Mouse (Mus musculus): ENCODE data around the gene Fut11.
A peak's percentile ranks its signal among the peaks of the same experiment; 100 is the strongest.
"Not testable (repeated sequence)": the region's sequence is repeated elsewhere in the genome, so short reads cannot be mapped to it uniquely, and the experiment has no call there.

The Fut11 gene

DNA sequence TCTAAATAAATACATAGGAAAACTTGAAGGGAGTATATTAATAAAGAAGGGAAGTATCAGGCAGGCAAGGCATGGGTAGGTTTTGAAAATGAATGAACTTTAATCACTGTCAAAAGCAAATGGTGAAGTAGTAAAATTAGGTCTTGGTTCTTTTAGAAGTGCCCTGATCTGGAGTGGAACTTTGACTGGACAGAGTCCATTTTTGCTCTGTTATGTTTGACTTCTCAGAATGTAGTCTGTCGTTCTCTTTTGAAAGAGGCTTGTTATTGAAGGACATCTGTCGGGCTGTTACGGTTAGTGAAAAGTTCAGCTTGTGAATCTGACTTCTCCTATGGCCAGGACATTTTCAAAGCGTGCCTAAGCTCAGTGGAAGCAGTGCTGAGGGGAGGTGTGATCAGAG, 16.9 kb upstream of the Fut11 start:
- DNase-seq = no peak

DNA sequence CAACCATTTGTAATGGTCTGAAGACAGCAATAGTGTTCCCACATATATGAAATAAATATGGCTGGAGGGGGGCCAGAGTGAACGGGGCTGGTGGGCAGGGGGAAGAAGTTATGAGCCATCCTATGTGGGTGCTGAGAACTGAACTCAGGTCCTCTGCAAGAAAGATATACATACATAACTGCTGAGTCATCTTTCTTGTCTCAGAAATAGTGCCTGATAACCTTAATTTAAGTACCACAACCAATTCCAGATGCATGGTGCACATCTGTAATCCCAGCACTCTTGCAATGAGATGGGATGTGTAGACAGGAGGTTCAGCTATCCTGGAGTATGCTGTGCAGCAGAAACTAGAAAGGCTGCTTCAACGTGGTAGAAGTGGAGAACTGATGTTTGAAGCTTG, 13.0 kb upstream of the Fut11 start:
- DNase-seq = no peak

DNA sequence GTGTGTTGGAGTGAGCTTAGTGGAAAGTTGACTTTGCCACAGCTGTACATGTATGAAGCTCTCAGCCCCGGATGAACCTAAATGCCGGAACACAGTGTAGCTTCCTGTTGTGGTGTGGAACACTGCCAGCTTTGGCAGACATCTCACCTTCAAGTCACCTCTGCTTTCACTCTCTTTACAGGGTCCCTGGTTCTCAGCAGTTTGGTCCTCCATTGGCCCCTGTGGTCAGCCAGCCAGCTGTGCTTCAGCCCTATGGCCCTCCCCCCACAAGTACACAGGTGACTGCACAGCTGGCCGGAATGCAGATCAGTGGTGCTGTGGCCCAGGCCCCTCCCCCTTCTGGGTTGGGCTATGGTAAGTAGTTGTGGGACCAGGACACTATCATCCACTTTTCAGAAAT, 12.3 kb upstream of the Fut11 start:
- DNase-seq = no peak

DNA sequence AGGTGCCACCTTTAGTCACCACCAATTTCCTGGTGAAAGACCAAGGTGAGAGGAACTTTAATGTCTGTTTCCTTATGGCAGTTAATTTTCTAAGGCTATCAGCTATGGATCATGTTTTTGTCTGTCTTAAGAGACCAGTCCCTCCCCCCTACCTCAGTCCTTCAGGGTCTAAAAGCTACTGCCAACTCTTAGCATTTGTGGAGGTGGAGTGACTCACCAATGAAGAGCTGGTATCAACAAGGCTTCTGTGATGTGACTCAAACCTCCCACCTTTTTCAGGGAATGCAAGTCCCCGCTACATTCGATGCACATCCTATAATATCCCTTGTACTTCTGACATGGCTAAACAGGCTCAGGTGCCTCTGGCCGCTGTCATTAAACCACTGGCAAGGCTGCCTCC, 8.2 kb upstream of the Fut11 start:
- no peak for DNase-seq

DNA sequence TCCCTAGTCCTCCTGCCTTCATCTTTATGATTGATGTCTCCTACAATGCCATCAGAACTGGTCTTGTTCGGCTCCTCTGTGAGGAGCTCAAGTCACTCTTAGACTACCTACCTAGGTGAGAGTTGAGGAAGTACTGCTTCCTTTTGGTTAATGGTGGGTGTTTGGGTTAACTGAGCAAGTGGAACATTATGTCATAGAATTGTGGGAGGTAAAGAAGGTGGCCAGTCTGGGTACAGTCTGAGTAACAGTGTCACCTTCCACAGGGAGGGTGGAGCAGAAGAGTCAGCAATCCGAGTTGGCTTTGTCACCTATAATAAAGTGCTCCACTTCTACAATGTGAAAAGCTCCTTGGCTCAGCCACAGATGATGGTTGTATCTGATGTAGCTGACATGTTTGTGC, 5.8 kb upstream of the Fut11 start:
- DNase-seq = no peak

DNA sequence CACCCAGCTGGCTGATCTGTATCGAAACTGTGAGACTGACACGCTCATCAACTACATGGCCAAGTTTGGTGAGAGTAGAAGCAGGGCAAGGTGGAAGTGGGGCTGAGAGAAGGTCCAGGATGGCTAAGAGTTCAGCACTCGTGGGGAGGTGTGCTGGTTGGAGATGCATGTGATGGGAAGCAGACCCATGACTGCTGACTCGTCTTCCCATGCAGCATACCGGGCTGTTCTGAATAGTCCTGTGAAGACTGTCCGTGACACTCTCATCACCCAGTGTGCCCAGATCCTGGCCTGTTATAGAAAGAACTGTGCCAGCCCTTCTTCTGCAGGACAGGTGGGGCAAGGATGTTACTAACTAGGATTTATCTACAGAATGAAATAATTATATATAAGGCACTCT, 3.0 kb upstream of the Fut11 start:
- DNase-seq = no peak

DNA sequence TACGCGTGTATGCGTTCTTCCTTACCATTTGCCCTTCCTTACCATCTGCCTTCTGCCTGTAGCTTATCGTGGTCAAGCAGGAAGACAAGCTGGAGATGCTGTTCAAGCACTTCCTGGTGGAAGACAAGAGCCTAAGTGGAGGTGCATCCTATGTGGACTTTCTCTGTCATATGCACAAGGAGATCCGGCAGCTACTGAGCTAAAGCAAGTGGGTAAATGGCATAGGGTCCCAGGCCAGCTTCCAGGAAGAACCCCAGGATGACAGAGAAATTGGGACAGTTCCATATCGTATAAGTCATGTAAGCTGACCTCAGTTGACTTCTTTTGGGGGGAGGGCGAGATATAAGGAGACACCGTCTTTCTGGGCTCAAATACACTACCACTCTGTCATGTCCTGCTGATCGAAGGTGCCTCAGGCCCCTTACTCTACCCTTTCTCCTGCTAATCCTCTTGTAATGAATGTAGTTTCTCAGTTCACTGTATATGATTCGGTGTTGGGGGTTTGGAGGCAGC, 1.1 kb upstream of the Fut11 start:
- DNase-seq = no peak

DNA sequence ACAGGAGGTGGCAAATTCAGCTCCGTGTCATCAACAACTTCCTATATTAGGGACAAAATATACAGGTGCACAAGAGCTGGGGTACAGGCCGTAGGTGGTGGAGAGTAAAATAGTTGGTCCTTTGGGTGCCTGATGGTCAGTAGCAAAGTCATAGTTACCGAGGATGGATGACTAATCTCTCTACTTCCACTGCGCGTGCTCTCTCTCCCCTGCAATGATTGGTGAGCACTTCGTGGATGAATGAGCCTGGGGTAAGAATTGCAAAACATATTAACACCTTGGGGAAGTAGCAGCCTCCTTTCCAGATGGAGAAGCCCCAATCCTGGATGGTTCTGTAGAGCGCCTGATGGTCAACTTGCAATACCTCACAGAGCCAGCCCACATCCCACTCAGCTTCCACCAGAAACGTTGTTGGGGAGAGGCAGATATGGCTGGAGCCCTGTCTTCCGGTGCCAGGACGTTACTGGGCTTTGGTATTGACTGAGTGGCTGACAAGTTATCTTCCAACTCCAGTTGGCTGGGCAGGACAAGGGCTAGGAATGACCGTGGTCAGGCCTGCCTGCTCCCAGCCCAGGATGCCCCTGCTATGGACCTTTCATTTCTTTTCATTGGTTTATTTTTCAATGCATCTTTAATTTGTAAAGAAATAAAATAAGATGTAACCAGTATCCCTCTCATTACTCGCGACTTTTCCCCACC, 434 bp upstream of the Fut11 start:
- DNase-seq = no peak

DNA sequence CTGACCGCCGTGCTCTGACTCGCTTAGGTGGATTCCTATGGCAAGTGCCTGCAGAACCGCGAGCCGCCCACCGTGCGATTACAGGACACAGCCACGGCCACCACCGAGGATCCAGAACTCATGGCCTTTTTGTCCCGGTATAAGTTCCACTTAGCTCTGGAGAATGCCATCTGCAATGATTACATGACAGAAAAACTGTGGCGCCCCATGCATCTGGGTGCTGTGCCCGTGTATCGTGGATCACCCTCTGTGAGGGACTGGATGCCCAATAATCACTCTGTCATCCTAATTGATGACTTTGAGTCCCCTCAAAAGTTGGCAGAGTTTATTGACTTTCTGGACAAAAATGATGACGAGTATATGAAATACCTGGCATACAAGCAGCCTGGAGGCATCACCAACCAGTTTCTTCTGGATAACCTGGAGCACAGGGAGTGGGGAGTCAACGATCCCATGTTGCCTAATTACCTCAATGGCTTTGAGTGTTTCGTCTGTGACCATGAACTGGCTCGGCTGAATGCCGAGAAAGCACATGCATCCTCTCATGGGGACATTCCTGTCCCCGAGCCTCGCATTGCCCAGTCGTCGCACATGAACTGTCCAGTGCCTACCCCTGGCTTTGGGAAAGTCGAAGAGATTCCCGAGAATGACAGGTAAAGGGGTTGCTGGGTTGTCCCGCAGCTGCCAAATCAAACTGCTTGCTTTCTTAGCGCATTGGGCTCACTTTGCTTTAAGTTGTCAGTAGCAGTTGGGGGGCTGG, 1.2 kb downstream of the Fut11 start:
- peak in 1 of 2 experiments; percentile 40 for DNase-seq

DNA sequence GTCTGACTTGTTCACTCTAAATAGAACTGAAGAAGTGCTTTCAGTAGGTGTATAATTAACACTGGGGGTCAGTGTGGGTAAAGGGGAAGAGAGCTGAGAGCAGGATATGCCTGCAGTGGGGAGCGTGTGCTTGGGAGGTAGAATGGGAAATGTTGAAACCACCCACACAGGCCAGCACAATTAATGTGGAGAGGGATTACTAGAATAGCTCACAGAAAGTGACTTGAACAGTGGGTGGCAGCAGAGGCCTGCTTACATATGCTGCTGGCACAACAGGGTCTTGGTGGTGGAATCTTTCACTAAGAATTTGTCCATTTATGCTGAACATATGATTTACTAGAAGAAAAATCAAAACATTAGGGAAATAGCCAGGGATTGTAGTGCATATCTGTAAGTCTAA, 2.2 kb downstream of the Fut11 start:
- DNase-seq = peak; percentile 57 to 71

DNA sequence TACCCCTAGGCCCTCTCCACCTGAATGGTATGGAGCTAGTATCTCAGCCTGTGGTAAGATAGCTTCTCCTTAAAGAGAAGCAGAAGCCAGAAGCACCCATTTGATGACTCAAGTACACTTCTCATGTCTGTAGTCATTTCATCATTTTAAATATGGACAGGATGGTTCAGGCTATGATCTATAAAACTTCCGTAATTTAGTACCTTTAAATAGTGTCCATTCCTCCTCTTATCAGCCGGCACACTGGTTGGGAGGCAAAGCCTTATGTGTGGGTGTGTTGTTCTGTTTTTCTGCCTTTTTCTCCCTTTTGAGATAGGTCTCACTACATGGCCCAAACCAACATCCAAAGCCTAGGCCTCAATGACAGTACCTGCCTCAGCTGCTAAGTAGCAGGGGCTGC, 3.7 kb downstream of the Fut11 start:
- DNase-seq = no peak

DNA sequence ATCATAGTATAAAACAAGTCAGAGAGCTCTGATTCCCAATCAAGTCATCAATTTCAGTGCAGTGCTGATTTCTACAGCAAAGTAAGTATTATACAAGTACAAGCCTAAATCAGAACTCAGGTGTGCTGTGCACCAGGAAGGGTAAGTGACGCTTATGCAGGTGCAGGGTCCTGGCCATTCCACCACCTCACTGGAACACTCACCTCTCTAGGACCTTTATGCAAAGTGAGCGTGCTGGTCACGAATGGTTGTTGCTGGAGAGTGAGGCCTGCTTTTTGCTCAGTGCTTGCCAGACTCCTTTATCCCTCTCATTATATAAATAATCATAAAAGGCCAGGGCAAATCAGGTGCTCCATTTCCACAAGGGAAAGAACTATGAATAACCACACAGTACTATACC, 5.6 kb downstream of the Fut11 start:
- no peak for DNase-seq

DNA sequence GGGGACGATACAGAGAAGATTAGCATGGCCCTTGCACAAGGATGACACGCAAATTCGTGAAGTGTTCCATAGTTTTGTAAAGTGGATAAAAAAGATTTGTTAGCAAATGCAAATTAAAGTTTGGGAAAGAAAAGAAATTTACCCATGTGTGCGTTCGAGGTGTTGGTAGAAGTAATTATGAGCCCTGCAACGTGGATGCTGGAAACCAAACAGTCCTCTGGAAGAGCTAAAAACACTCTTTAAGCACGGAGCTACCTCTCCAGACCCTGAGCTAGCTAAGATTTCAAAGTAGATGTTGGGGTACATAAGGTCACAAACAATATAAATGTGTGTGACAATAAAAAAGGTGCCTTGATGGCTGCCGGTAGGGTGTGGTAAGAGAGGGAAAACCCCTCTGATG, 6.8 kb downstream of the Fut11 start:
- no peak for DNase-seq

DNA sequence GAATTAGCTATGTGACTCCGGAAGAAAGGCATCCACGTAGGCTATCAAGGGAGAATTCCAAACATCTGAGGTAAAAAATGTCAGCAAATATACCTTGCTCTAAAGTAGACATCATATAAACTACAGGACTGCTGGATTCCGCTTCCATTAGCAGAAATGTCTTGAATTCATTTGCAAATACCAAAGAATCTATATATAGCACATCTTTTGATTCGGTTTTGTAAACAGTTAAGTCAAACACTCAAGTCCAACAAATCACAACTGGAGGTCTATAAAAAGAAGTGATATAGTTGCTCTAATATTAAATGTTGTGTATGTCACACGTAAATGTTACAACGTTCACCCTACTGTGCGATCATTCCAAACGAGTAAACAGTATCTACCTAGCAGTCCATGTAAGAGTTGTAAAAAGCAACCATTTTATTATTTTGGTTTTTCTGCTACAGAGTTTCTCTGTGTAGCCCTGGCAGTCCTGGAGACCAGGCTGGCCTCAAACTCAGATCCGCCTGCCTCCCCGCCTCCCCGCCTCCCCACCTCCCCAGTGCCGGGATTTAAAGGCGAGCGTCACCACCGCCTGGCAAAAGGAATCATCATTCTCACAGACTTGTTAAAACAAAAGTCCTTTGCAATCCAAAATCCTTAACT, 7.5 kb downstream of the Fut11 start:
- DNase-seq = no peak

DNA sequence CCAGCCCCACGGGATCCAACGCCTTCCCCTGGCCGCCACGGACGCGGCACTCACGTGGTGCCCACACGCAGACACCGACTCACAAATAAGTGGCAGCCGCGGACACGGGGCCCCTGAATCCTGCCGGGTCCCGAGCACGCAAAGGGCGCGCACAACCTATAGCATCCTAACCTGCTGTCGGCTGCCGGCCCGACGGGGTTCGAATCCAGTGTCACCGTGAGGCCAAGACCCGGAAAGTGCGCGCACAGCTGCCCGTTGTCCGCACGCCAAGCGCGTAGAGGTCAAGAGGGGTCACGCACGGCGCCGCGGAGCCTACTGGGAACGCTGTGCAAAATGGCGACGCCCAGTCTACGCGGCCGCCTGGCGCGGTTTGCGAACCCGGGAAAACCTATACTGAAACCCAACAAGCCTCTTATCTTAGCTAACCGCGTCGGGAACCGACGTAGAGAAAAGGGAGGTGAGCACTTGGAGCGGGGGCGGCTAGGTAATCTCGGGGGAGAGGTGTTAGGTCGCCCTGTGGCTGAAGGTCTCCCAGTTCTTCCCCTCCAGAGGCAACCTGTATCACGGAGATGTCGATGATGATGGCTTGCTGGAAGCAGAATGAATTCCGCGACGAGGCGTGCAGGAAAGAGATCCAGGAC, 8.1 kb downstream of the Fut11 start, which contains the start of gene Chchd1:
Chchd1 (plus strand) TSS at position 266 of the 641 bp plus-strand sequence.
- DNase-seq = peak; percentile 87 to 93

DNA sequence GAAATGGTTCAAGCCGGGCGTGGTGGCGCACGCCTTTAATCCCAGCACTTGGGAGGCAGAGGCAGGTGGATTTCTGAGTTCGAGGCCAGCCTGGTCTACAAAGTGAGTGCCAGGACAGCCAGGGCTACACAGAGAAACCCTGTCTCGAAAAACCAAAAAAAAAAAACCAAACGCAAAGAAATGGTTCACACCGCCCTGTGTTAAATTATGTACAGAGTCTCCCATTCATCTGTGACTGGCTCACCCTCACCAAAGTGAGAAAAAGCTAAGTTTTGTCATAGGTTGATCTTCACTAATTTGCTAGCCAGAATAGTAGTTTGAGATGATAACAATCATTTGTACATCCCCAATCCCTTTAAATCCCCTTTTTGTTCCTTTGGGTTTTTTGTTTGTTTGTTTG, 8.7 kb downstream of the Fut11 start:
- not testable (repeated sequence) for DNase-seq

DNA sequence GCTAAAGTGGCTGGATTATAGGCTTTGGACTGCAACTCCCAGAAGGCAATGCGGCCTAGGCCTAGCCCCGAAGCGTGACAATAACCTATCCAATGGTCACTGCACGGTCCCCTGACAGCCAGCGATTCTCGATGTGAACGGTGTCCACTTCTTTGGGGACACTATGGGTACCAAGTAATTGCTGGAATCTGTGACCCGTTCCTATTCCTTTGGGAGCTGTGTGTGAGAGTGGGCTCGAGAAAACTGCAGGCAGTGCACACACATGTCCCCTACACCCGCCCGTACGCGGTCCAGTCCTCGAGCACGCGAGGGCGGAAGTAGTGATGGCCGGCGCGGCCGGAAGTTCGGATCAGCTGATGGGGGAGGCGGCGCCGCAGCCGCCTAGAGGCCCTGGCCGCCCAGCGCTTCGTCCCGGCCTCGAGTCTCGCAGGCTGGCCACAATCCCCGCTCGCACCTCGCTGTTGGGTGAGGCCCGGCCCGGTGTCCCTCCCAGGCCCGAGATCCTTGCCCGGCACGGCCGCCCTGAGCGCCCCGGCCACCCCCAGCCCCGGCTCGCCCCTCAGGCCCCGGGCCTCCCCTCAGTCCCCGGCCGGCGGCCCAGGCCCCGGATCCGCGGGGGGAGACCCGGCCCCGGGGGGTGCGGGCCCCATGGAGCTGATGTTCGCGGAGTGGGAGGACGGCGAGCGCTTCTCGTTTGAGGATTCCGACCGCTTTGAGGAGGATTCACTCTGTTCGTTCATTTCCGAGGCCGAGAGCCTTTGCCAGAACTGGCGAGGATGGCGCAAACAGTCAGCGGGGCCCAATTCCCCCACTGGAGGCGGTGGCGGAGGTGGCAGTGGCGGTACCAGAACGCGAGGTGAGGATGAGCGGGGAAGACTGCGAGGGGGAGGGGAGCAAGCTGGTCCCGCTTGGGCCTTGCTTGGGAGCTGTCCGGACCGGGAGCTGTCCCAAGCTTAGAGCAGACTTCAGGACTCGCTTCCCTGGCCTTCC, 12.7 kb downstream of the Fut11 start, which contains the start of gene Zswim8:
Zswim8 (plus strand) TSS at position 352 of the 990 bp plus-strand sequence.
- DNase-seq = peak; percentile 91 to 93

DNA sequence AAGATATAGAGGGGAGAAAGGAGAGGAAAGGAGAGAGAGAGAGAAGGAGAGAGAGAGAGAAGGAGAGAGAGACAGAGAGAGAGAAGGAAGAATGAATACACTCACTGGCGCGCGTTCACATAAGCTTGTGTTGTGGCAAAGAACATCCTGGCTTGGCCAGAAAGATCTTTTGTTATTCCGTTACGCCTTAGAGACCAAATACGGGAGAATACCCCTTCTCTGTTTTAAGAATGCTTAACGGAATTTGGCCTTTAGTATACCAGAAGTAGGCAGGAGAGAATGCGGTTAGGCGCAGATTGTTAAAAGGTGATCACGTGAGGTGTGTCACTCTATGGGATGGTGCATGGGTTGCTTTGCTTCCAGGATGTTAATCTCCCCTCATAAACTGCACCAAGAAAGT, 13.5 kb downstream of the Fut11 start:
- DNase-seq = no peak

DNA sequence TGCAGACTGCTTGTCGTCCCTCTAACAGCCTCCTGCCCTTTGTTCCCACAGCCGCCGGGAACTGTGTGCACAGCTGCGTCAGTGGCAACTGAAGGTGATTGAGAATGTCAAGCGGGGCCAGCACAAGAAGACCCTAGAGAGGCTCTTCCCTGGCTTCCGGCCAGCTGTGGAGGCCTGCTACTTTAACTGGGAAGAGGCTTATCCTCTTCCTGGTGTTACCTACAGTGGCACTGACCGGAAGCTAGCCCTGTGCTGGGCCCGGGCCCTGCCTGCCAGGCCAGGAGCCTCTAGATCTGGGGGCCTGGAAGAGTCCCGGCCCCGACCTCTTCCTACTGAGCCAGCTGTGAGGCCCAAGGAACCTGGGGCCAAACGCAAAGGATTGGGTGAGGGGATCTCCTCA, 19.1 kb downstream of the Fut11 start:
- no peak for DNase-seq

DNA sequence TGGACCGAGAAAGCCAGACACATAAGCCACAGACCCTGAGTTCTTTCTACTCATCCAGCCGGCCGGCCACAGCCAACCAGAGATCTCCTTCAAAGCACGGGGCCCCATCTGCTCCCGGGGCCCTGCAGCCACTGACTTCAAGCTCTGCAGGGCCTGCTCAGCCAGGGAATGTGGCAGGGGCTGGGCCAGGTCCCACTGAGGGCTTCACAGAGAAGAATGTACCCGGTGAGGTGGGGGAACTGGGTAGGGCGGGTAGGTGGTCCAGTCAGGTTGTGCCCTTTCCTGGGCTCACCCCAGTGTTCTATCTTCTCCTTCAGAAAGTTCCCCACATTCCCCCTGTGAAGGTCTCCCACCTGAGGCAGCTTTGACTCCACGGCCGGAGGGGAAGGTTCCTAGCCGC, 23.7 kb downstream of the Fut11 start:
- DNase-seq = no peak

DNA sequence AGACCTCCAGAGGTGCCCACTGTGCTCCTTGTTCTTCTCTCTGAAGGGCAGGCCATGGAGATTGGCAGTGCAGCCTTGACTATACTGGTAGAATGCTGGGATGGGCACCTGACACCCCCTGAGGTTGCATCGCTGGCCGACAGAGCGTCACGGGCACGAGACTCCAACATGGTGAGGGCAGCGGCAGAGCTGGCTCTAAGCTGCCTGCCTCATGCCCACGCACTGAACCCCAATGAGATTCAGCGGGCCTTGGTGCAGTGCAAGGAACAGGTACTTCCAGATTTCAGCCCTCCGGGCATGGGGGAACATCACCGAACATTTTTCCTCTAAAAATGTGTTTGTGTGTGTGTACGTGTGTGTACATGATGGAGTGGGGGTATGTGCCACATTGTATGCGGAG, 25.0 kb downstream of the Fut11 start:
- no peak for DNase-seq

DNA sequence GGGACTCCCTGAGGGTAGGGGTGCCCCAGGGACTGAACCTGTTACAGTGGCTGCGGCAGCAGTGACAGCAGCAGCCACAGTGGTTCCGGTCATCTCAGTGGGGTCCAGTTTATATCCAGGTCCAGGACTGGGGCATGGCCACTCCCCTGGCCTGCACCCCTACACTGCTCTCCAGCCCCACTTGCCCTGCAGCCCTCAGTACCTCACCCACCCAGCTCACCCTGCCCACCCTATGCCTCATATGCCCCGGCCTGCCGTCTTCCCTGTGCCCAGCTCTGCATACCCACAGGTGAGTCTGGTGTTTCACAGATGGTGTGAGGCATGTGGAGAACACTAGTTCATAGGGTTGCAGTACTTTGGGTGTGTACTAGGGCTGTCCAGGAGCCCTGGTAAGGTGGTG, 26.6 kb downstream of the Fut11 start:
- DNase-seq = no peak
